Mouse (Mus musculus) CH12F3 (cell line): ENCODE measurements around the gene Pnisr.

Source experiments
- in situ Hi-C: fragments of 300-500 bp; cut with MboI; formaldehyde crosslinking; loops from 2 replicates; pipeline ENCODE4 v1.14.3; 2020; ENCODE audit warnings: low sequenced_read_pairs

Gene Pnisr

GRCm38 (mm10) chr4:21847481-21848286 lies at the start of gene Pnisr:
Gene Pnisr, plus strand, starts transcription at chr4:21847583.
- in situ Hi-C loops = no loop called here

GRCm38 (mm10) chr4:21801013-21801412 lies 46.4 kb upstream of the Pnisr start:
- in situ Hi-C loops = loop anchor here (25.0 kb wide), 1 partner anchor 264 kb away; no protein-coding TSS in a partner anchor

GRCm38 (mm10) chr4:21801620-21802019 lies 45.8 kb upstream of the Pnisr start:
- in situ Hi-C loops = loop anchor here (25.0 kb wide), 1 partner anchor 264 kb away; no protein-coding TSS in a partner anchor

- in situ Hi-C loops = loop anchor here (25.0 kb wide), 1 partner anchor 270 kb away; no protein-coding TSS in a partner anchor
Measured at GRCm38 (mm10) chr4:21807204-21807603, 40.2 kb upstream of the Pnisr start.

- in situ Hi-C loops = loop anchor here (25.0 kb wide), 1 partner anchor 273 kb away; no protein-coding TSS in a partner anchor
Measured at GRCm38 (mm10) chr4:21810608-21811007, 36.8 kb upstream of the Pnisr start.

- in situ Hi-C loops = loop anchor here (25.0 kb wide), 1 partner anchor 275 kb away; no protein-coding TSS in a partner anchor
Measured at GRCm38 (mm10) chr4:21812635-21813034, 34.7 kb upstream of the Pnisr start.

- in situ Hi-C loops = loop anchor here (25.0 kb wide), 1 partner anchor 277 kb away; no protein-coding TSS in a partner anchor
Measured at GRCm38 (mm10) chr4:21814029-21814428, 33.4 kb upstream of the Pnisr start.

- in situ Hi-C loops = no loop called here
Measured at GRCm38 (mm10) chr4:21826616-21827015, 20.8 kb upstream of the Pnisr start.

GRCm38 (mm10) chr4:21832844-21833243 lies 14.5 kb upstream of the Pnisr start:
- in situ Hi-C loops = no loop called here

GRCm38 (mm10) chr4:21848287-21848630 lies 876 bp downstream of the Pnisr start:
- in situ Hi-C loops = no loop called here

- in situ Hi-C loops = no loop called here
Measured at GRCm38 (mm10) chr4:21857481-21857880, 10.1 kb downstream of the Pnisr start.

- in situ Hi-C loops = no loop called here
Measured at GRCm38 (mm10) chr4:21865226-21865625, 17.8 kb downstream of the Pnisr start.

GRCm38 (mm10) chr4:21878776-21879175 lies 31.4 kb downstream of the Pnisr start:
- in situ Hi-C loops = no loop called here

GRCm38 (mm10) chr4:21879565-21880220 lies 32.3 kb downstream of the Pnisr start, which contains the start of gene Coq3:
Gene Coq3, plus strand, starts transcription at chr4:21879673.
- in situ Hi-C loops = no loop called here

- in situ Hi-C loops = no loop called here
Measured at GRCm38 (mm10) chr4:21882806-21883205, 35.4 kb downstream of the Pnisr start.

GRCm38 (mm10) chr4:21885831-21886230 lies 38.4 kb downstream of the Pnisr start:
- in situ Hi-C loops = no loop called here
